Mouse (Mus musculus) heart, adult 2 months (tissue): ENCODE results near the gene Ryr1.

Source experiments
- CTCF ChIP-seq: fragments of 200-600 bp; IDR thresholded peaks from 2 replicates; pipeline ENCODE4 v1.8.1; 2022; ENCODE audit warnings: antibody characterized with exemption, mild to moderate bottlenecking, moderate library complexity
- POLR2A ChIP-seq: fragments of 200-500 bp; IDR thresholded peaks from 2 replicates; pipeline ENCODE4 v1.6.1; 2011; ENCODE audit warnings: mild to moderate bottlenecking, low read depth, low read length, control low read depth; ENCODE audit not compliant: insufficient read depth

GRCm38 (mm10) chr7:28971770-28972269, 153.2 kb downstream of the Ryr1 start:
- TF ChIP-seq CTCF = no peak
- no peak for TF ChIP-seq POLR2A
